Mouse (Mus musculus) kidney, embryonic 16.5 days (tissue): ENCODE measurements around the gene Praf2. TPM values are rescaled to one million over a fixed set of nuclear protein-coding genes. Genes with fewer than 3 reads are reported as not detected.

ENCODE experiments used
- ATAC-seq: fragments of 200-750 bp; cut with Nextera tagmentation; 2 replicates; pipeline ENCODE4 v1.8.0; 2017; ENCODE audit warnings: moderate TSS enrichment; ENCODE audit not compliant: low FRiP score, low TSS enrichment
- H3K27ac ChIP-seq: fragments of 300-500 bp; sonication (generic); 2 replicates; pipeline ENCODE4 v1.5.1; 2014; ENCODE audit warnings: low read length
- H3K27me3 ChIP-seq: fragments of 300-500 bp; sonication (generic); 2 replicates; pipeline ENCODE4 v1.6.1; 2014; ENCODE audit warnings: low read length, control low read depth, mixed read lengths; ENCODE audit not compliant: insufficient read depth
- H3K36me3 ChIP-seq: fragments of 300-500 bp; sonication (generic); 2 replicates; pipeline ENCODE4 v1.6.1; 2014; ENCODE audit warnings: low read length, control low read depth, mixed read lengths; ENCODE audit not compliant: insufficient read depth
- H3K4me1 ChIP-seq: fragments of 300-500 bp; sonication (generic); 2 replicates; pipeline ENCODE4 v1.6.1; 2014; ENCODE audit warnings: low read length, control low read depth, mixed read lengths; ENCODE audit not compliant: insufficient read depth
- H3K4me2 ChIP-seq: fragments of 300-500 bp; sonication (generic); replicated peaks from 2 replicates; pipeline ENCODE4 v1.6.1; 2014; ENCODE audit warnings: low read depth, low read length
- H3K4me3 ChIP-seq: fragments of 300-500 bp; sonication (generic); 2 replicates; pipeline ENCODE4 v1.5.1; 2014; ENCODE audit warnings: mild to moderate bottlenecking, low read length
- H3K9ac ChIP-seq: fragments of 300-500 bp; sonication (generic); replicated peaks from 2 replicates; pipeline ENCODE4 v1.6.1; 2014; ENCODE audit warnings: low read length
- H3K9me3 ChIP-seq: fragments of 300-500 bp; sonication (generic); 2 replicates; pipeline ENCODE4 v1.6.1; 2016; ENCODE audit warnings: low read length, control low read depth
- WGBS: fragments of 180-500 bp; shearing (Covaris S2); extraction: QIAGEN DNeasy Blood & Tissue Kit; methylation state at CpG from one replicate; pipeline ENCODE4 v1.1.7; 2014; 5-methylcytosine and 5-hydroxymethylcytosine counted together
- polyA plus RNA-seq: library from polyadenylated mRNA; unstranded; fragments of >200 nt; fragmentation: Nextera tagmentation; extraction: Ambion mirVana; gene quantifications from 2 replicates; pipeline ENCODE4 v1.2.1, GENCODE M21; 2015

The Praf2 gene
- polyA plus RNA-seq, 1 experiment from 2014 or later = 69.3 TPM

DNA sequence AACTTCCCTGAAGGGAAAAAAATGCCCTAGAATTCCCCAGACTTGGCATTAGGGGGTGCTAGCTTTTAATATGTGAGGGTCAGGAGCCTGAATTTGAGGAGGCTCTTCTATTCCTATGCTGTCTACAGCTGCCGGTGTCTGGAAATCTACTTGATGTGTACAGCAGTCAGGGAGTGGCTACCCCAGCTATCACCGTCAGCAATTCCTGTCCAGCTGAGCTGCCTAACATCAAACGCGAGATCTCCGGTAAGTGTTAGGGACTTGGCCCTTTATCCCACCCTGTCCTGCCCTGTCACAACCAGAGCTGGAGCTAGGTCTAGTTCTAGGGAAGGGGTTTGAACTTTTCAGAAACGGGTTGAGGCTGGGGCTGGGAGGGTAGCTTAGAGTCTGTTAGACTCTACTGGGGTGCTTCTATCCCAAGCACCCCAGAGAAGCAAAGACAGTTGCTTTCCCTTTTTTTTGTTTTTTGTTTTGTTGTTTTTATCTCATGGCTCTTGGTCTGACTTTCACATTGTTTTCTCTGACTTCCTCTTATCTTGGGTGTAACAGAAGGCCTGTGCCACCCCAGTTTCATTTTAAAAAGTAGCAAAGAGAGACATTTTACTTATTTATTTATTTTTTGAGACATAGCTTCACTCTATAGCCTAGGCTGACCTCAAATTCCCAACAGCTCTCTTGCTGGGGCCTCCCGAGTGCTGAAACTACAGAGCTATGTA lies 41.2 kb downstream of the Praf2 start:
- 92% methylated on average over 7 of the region's 7 CpGs for WGBS

GRCm38 (mm10) chrX:7772766-7773165 lies 44.5 kb downstream of the Praf2 start:
- no peak for ATAC-seq
- Histone ChIP-seq H3K4me2 (no peak overlapping the region), H3K4me1 (no peaks in the 10 kb centered on the region), H3K27me3 (no peaks in the 10 kb centered on the region), H3K9me3 (no peaks in the 10 kb centered on the region), H3K4me3 (no peak overlapping the region), H3K27ac (no peak overlapping the region), H3K9ac (no peak overlapping the region), H3K36me3 (peaks cover 28% of the 10 kb centered on the region)
- 52% methylated on average over 2 of the region's 2 CpGs for WGBS

More for the DNA sequence above, 41.2 kb downstream of the Praf2 start:
- Histone ChIP-seq H3K4me2 (no peak overlapping the region), H3K36me3 (peaks cover 38% of the 10 kb centered on the region), H3K27ac (no peak overlapping the region), H3K9me3 (no peaks in the 10 kb centered on the region), H3K9ac (no peak overlapping the region), H3K27me3 (no peaks in the 10 kb centered on the region), H3K4me3 (no peak overlapping the region), H3K4me1 (peaks cover 16% of the 10 kb centered on the region)
- ATAC-seq = no peak

GRCm38 (mm10) chrX:7775501-7776205 lies 47.4 kb downstream of the Praf2 start:
- 74% methylated on average over 9 of the region's 9 CpGs for WGBS
- Histone ChIP-seq H3K4me3 (no peak overlapping the region), H3K27ac (no peak overlapping the region), H3K9ac (no peak overlapping the region), H3K36me3 (peaks cover 18% of the 10 kb centered on the region), H3K4me2 (no peak overlapping the region), H3K4me1 (no peaks in the 10 kb centered on the region), H3K9me3 (no peaks in the 10 kb centered on the region), H3K27me3 (no peaks in the 10 kb centered on the region)
- no peak for ATAC-seq

- Histone ChIP-seq H3K4me3 (no peak overlapping the region), H3K36me3 (peaks cover 14% of the 10 kb centered on the region; the same call in 1 of the 2 replicates), H3K9ac (no peak overlapping the region), H3K4me1 (no peaks in the 10 kb centered on the region), H3K27ac (no peak overlapping the region), H3K27me3 (no peaks in the 10 kb centered on the region), H3K4me2 (no peak overlapping the region), H3K9me3 (no peaks in the 10 kb centered on the region)
- 48% methylated on average over 8 of the region's 8 CpGs for WGBS
- ATAC-seq = peak; percentile 71; the same call in 1 of the 2 replicates
Measured at GRCm38 (mm10) chrX:7776329-7777082, 48.3 kb downstream of the Praf2 start.

DNA sequence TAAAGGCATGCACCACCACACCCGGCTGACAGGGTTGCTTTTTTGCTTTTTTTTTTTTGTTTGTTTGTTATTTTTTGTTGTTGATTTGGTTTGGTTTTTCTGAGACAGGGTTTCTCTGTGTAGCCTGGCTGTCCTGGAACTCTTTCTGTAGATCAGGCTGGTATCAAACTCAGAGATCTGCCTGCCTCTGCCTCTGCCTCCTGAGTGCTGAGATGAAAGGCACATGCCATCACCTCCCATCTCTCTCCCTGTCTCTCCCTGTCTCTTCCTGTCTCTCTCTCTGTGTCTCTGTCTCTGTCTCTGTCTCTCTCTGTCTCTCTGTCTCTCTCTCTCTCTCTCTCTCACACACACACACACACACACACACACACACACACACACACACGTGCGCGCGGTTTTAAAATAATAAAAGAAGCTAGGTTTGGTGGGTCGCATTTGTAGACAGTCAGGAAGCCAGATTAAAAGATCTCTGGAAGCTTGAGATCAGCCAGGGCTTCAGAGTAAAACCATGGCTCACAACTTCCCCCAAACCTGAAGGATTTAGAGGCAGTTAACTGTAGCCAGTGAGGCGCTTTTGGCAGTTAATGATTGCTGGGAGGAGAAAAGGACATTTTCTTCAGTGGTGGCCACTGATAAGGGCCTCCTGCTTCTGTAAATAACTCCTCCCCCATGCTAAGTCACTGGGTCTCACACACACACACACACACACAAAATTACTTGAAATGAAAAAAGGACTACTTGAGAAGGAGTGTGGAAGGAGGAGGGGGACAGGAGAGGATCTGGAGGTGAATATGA lies 50.4 kb downstream of the Praf2 start:
- Histone ChIP-seq H3K4me3 (no peak overlapping the region), H3K27me3 (no peaks in the 10 kb centered on the region), H3K36me3 (0 out of 2 replicates have a peak, but pooled peaks cover 7% of the 10 kb centered on the region), H3K27ac (no peak overlapping the region), H3K4me2 (no peak overlapping the region), H3K4me1 (no peaks in the 10 kb centered on the region), H3K9ac (no peak overlapping the region), H3K9me3 (no peaks in the 10 kb centered on the region)
- 77% methylated on average over 7 of the region's 7 CpGs for WGBS
- no peak for ATAC-seq

GRCm38 (mm10) chrX:7779294-7779693 lies 51.1 kb downstream of the Praf2 start:
- H3K4me3 ChIP-seq = no peak overlapping the region

More at GRCm38 (mm10) chrX:7779294-7779693, 51.1 kb downstream of the Praf2 start:
- ATAC-seq = no peak
- Histone ChIP-seq H3K36me3 (0 out of 2 replicates have a peak, but pooled peaks cover under 1% of the 10 kb centered on the region), H3K27me3 (no peaks in the 10 kb centered on the region), H3K27ac (no peak overlapping the region), H3K9ac (no peak overlapping the region), H3K9me3 (no peaks in the 10 kb centered on the region), H3K4me2 (no peak overlapping the region), H3K4me1 (no peaks in the 10 kb centered on the region)
- 20% methylated on average over 3 of the region's 3 CpGs for WGBS

Other genes starting within 250 kb of the Praf2 start
- 0.18 TPM in 1 of 2 replicates, not detected in the other for gene Foxp3, start 154.8 kb upstream of the Praf2 start, polyA plus RNA-seq
- 1.9 and 2.2 TPM in 2 replicates for gene Ppp1r3f, start 154.2 kb upstream of the Praf2 start, polyA plus RNA-seq
- 35.3 and 36.6 TPM in 2 replicates for gene Ccdc22, start 122.9 kb upstream of the Praf2 start, polyA plus RNA-seq
- gene Cacna1f, start 121.4 kb upstream of the Praf2 start, polyA plus RNA-seq = 0.04 and 0.09 TPM in 2 replicates
- gene Syp, start 90.0 kb upstream of the Praf2 start, polyA plus RNA-seq = 3.1 and 3.6 TPM in 2 replicates
- 14.1 and 14.7 TPM in 2 replicates for gene Prickle3, start 71.2 kb upstream of the Praf2 start, polyA plus RNA-seq
- 170 and 179 TPM in 2 replicates for gene Plp2, start 57.0 kb upstream of the Praf2 start, polyA plus RNA-seq
- gene Magix, start 47.2 kb upstream of the Praf2 start, polyA plus RNA-seq = 0.91 and 1.4 TPM in 2 replicates
- gene Gpkow, start 31.3 kb upstream of the Praf2 start, polyA plus RNA-seq = 47.6 and 50.4 TPM in 2 replicates
- gene Wdr45, start 14.1 kb upstream of the Praf2 start, polyA plus RNA-seq = 45.7 and 48.8 TPM in 2 replicates
- 0.59 TPM in 1 of 2 replicates, not detected in the other for gene Gm45208, start 6.2 kb upstream of the Praf2 start, polyA plus RNA-seq
- gene Ccdc120, start 22.5 kb downstream of the Praf2 start, polyA plus RNA-seq = 17.4 and 19.6 TPM in 2 replicates
- 30.9 and 31.4 TPM in 2 replicates for gene Tfe3, start 34.1 kb downstream of the Praf2 start, polyA plus RNA-seq
- 47.5 and 57.0 TPM in 2 replicates for gene Gripap1, start 61.3 kb downstream of the Praf2 start, polyA plus RNA-seq
- 1.7 and 1.9 TPM in 2 replicates for gene Kcnd1, start 93.8 kb downstream of the Praf2 start, polyA plus RNA-seq
- 37.5 and 39.1 TPM in 2 replicates for gene Otud5, start 112.9 kb downstream of the Praf2 start, polyA plus RNA-seq
- gene Pim2, start 149.8 kb downstream of the Praf2 start, polyA plus RNA-seq = 11.7 and 13.4 TPM in 2 replicates
- 37.8 and 41.1 TPM in 2 replicates for gene Slc35a2, start 155.6 kb downstream of the Praf2 start, polyA plus RNA-seq
- 113 and 124 TPM in 2 replicates for gene Pqbp1, start 170.8 kb downstream of the Praf2 start, polyA plus RNA-seq
- 182 and 184 TPM in 2 replicates for gene Timm17b, start 170.9 kb downstream of the Praf2 start, polyA plus RNA-seq
- not detected in 2 replicates for gene Gm10491, start 179.4 kb downstream of the Praf2 start, polyA plus RNA-seq
- gene Gm10490, start 181.1 kb downstream of the Praf2 start, polyA plus RNA-seq = not detected in 2 replicates
- gene Pcsk1n, start 191.4 kb downstream of the Praf2 start, polyA plus RNA-seq = 1.4 and 2.3 TPM in 2 replicates
- gene Eras, start 200.2 kb downstream of the Praf2 start, polyA plus RNA-seq = not detected in 2 replicates
- 65.3 and 69.8 TPM in 2 replicates for gene Hdac6, start 219.4 kb downstream of the Praf2 start, polyA plus RNA-seq
- gene Gata1, start 249.6 kb downstream of the Praf2 start, polyA plus RNA-seq = 0.58 and 0.69 TPM in 2 replicates